Mouse (Mus musculus) midbrain, embryonic 13.5 days (tissue): ENCODE results near the gene Nacc1. TPM values are rescaled to one million over a fixed set of nuclear protein-coding genes. Genes with fewer than 3 reads are reported as not detected.
A peak's percentile ranks its signal among the peaks of the same experiment; 100 is the strongest.
"Not testable (repeated sequence)": the region's sequence is repeated elsewhere in the genome, so short reads cannot be mapped to it uniquely, and the experiment has no call there.

ENCODE experiments used
- ATAC-seq: fragments of 200-750 bp; cut with Nextera tagmentation; 2 replicates; pipeline ENCODE4 v1.8.0; 2017; ENCODE audit warnings: mild to moderate bottlenecking, moderate TSS enrichment, moderate library complexity
- H3K27ac ChIP-seq: fragments of 300-500 bp; sonication (generic); 2 replicates; pipeline ENCODE4 v1.5.1; 2015; ENCODE audit warnings: inconsistent platforms, mild to moderate bottlenecking, moderate library complexity
- H3K27me3 ChIP-seq: fragments of 300-500 bp; sonication (generic); 2 replicates; pipeline ENCODE4 v1.6.1; 2015; ENCODE audit warnings: mild to moderate bottlenecking, inconsistent platforms
- H3K36me3 ChIP-seq: fragments of 300-500 bp; sonication (generic); 2 replicates; pipeline ENCODE4 v1.6.1; 2015; ENCODE audit warnings: mild to moderate bottlenecking, inconsistent platforms
- H3K4me1 ChIP-seq: fragments of 300-500 bp; sonication (generic); replicated peaks from 2 replicates; pipeline ENCODE4 v1.6.1; 2015; ENCODE audit warnings: inconsistent platforms
- H3K4me2 ChIP-seq: fragments of 300-500 bp; sonication (generic); replicated peaks from 2 replicates; pipeline ENCODE4 v1.6.1; 2015; ENCODE audit warnings: moderate library complexity, mild to moderate bottlenecking, inconsistent platforms
- H3K4me3 ChIP-seq: fragments of 300-500 bp; sonication (generic); replicated peaks from 2 replicates; pipeline ENCODE4 v1.5.1; 2015; ENCODE audit warnings: mild to moderate bottlenecking, inconsistent platforms
- H3K9ac ChIP-seq: fragments of 300-500 bp; sonication (generic); replicated peaks from 2 replicates; pipeline ENCODE4 v1.6.1; 2015; ENCODE audit warnings: mild to moderate bottlenecking, inconsistent platforms
- H3K9me3 ChIP-seq: fragments of 300-500 bp; sonication (generic); 2 replicates; pipeline ENCODE4 v1.6.1; 2016; ENCODE audit warnings: mild to moderate bottlenecking, inconsistent platforms
- whole genome bisulfite sequencing: fragments of 180-500 bp; shearing (Covaris S2); methylation state at CpG from one replicate; pipeline ENCODE4 v1.1.7; 2015; 5-methylcytosine and 5-hydroxymethylcytosine counted together
- polyA plus RNA-seq: library from polyadenylated mRNA; unstranded; fragments of >200 nt; fragmentation: Nextera tagmentation; extraction: Ambion mirVana; gene quantifications from 2 replicates; pipeline ENCODE4 v1.2.1, GENCODE M21; 2015

The Nacc1 gene
- polyA plus RNA-seq, 1 experiment from 2014 or later: 17.3 TPM

- ATAC-seq: no peak
- no peak overlapping the region for H3K9ac ChIP-seq
- H3K27ac ChIP-seq: no peak overlapping the region
- H3K4me2 ChIP-seq: no peak overlapping the region
- 93% methylated on average over 6 of the region's 6 CpGs for WGBS
- peaks cover 85% of the 10 kb centered on the region for H3K36me3 ChIP-seq
- no peak overlapping the region for H3K4me3 ChIP-seq
- H3K9me3 ChIP-seq: no peaks in the 10 kb centered on the region
- H3K27me3 ChIP-seq: peaks cover 2% of the 10 kb centered on the region; the same call in 1 of the 2 replicates
- H3K4me1 ChIP-seq: peaks cover 4% of the 10 kb centered on the region
These were observed 7.5 kb upstream of the Nacc1 start for GRCm38 (mm10) chr8:84695140-84695539.

- ATAC-seq: no peak
- no peak overlapping the region for H3K9ac ChIP-seq
- no peak overlapping the region for H3K4me2 ChIP-seq
- no peak overlapping the region for H3K4me3 ChIP-seq
- peaks cover 66% of the 10 kb centered on the region for H3K36me3 ChIP-seq
- H3K4me1 ChIP-seq: peaks cover 17% of the 10 kb centered on the region
- WGBS: 87% methylated on average over 4 of the region's 4 CpGs
- H3K27ac ChIP-seq: no peak overlapping the region
- no peaks in the 10 kb centered on the region for H3K27me3 ChIP-seq
- no peaks in the 10 kb centered on the region for H3K9me3 ChIP-seq
These were observed 5.7 kb upstream of the Nacc1 start for GRCm38 (mm10) chr8:84693332-84693731.

- Histone ChIP-seq H3K36me3 (peaks cover 30% of the 10 kb centered on the region), H3K4me3 (peak overlapping the region; percentile 86), H3K27ac (0 out of 2 replicates have a peak overlapping the region, but pooled peaks have one; percentile 36), H3K9me3 (no peaks in the 10 kb centered on the region), H3K9ac (peak overlapping the region; percentile 74), H3K4me2 (peak overlapping the region; percentile 85), H3K27me3 (no peaks in the 10 kb centered on the region), H3K4me1 (peaks cover 48% of the 10 kb centered on the region)
- under 1% methylated on average over 47 of the region's 47 CpGs for whole genome bisulfite sequencing
- ATAC-seq: peak; percentile 80
These were observed 1.6 kb upstream of the Nacc1 start for GRCm38 (mm10) chr8:84689091-84689915.

- WGBS: 1% methylated on average over 62 of the region's 62 CpGs
- peaks cover 18% of the 10 kb centered on the region for H3K36me3 ChIP-seq
- H3K9ac ChIP-seq: peak overlapping the region; percentile 100
- peak overlapping the region; percentile 93 for H3K4me2 ChIP-seq
- H3K27me3 ChIP-seq: no peaks in the 10 kb centered on the region
- peak overlapping the region; percentile 99 for H3K4me3 ChIP-seq
- peaks cover 56% of the 10 kb centered on the region for H3K4me1 ChIP-seq
- H3K27ac ChIP-seq: peak overlapping the region; percentile 93
- peak; percentile 35; the same call in 1 of the 2 replicates for ATAC-seq
- H3K9me3 ChIP-seq: no peaks in the 10 kb centered on the region
These were observed 508 bp downstream of the Nacc1 start for GRCm38 (mm10) chr8:84687003-84687704.

GRCm38 (mm10) chr8:84686191-84687002 is 1.3 kb downstream of the Nacc1 start, which contains the start of gene Trmt1:
Trmt1 (plus strand) TSS chr8:84686307.
- 0 out of 2 replicates have a peak, but pooled peaks have one; percentile 25 for ATAC-seq
- peak within 1 kb of the TSS; percentile 99 for H3K4me3 ChIP-seq
- peak within 1 kb of the TSS; percentile 93 for H3K4me2 ChIP-seq
- H3K27ac ChIP-seq: peak within 1 kb of the TSS; percentile 93
- peak within 1 kb of the TSS; percentile 100 for H3K9ac ChIP-seq
- H3K27me3 ChIP-seq: no peaks in the 10 kb centered on the region
- WGBS: 7% methylated on average over 20 of the region's 20 CpGs
- peaks cover 21% of the 10 kb centered on the region for H3K36me3 ChIP-seq
- H3K9me3 ChIP-seq: no peaks in the 10 kb centered on the region
- H3K4me1 ChIP-seq: peaks cover 58% of the 10 kb centered on the region

GRCm38 (mm10) chr8:84684537-84684936 is 3.1 kb downstream of the Nacc1 start:
- Histone ChIP-seq H3K9ac (no peak overlapping the region), H3K27me3 (no peaks in the 10 kb centered on the region), H3K4me2 (no peak overlapping the region), H3K27ac (no peak overlapping the region), H3K36me3 (peaks cover 16% of the 10 kb centered on the region), H3K4me3 (no peak overlapping the region), H3K9me3 (no peaks in the 10 kb centered on the region), H3K4me1 (peaks cover 48% of the 10 kb centered on the region)
- no peak for ATAC-seq
- WGBS: 45% methylated on average over 3 of the region's 3 CpGs

- H3K27me3 ChIP-seq: no peaks in the 10 kb centered on the region
- H3K4me2 ChIP-seq: no peak overlapping the region
- H3K9me3 ChIP-seq: no peaks in the 10 kb centered on the region
- H3K4me1 ChIP-seq: peaks cover 35% of the 10 kb centered on the region
- no peak overlapping the region for H3K9ac ChIP-seq
- no peak for ATAC-seq
- peaks cover 18% of the 10 kb centered on the region for H3K36me3 ChIP-seq
- H3K27ac ChIP-seq: no peak overlapping the region
- H3K4me3 ChIP-seq: no peak overlapping the region
- 88% methylated on average over 2 of the region's 2 CpGs for WGBS
These were observed 5.4 kb downstream of the Nacc1 start for GRCm38 (mm10) chr8:84682257-84682656.

GRCm38 (mm10) chr8:84681476-84681875 is 6.2 kb downstream of the Nacc1 start:
- Histone ChIP-seq H3K9me3 (no peaks in the 10 kb centered on the region), H3K4me3 (no peak overlapping the region), H3K4me2 (no peak overlapping the region), H3K36me3 (peaks cover 23% of the 10 kb centered on the region), H3K27me3 (no peaks in the 10 kb centered on the region), H3K9ac (no peak overlapping the region), H3K4me1 (peaks cover 31% of the 10 kb centered on the region), H3K27ac (no peak overlapping the region)
- 90% methylated on average over 2 of the region's 2 CpGs for WGBS
- ATAC-seq: no peak

GRCm38 (mm10) chr8:84677305-84677704 is 10.4 kb downstream of the Nacc1 start:
- Histone ChIP-seq H3K27me3 (no peaks in the 10 kb centered on the region), H3K4me2 (no peak overlapping the region), H3K4me3 (no peak overlapping the region), H3K27ac (no peak overlapping the region), H3K9me3 (no peaks in the 10 kb centered on the region), H3K9ac (no peak overlapping the region), H3K4me1 (0 out of 2 replicates have a peak, but pooled peaks cover 4% of the 10 kb centered on the region), H3K36me3 (peaks cover 58% of the 10 kb centered on the region)
- no peak for ATAC-seq
- WGBS: 96% methylated on average over 5 of the region's 5 CpGs

- not testable (repeated sequence) for H3K4me1 ChIP-seq, H3K4me2 ChIP-seq, H3K27me3 ChIP-seq, H3K9me3 ChIP-seq, H3K27ac ChIP-seq, H3K4me3 ChIP-seq, H3K9ac ChIP-seq
- ATAC-seq: peak; percentile 21; the same call in 1 of the 2 replicates
- 92% methylated on average over 5 of the region's 5 CpGs for WGBS
- peaks cover 61% of the 10 kb centered on the region for H3K36me3 ChIP-seq
These were observed 17.2 kb downstream of the Nacc1 start for GRCm38 (mm10) chr8:84670295-84671006.
